Mouse (Mus musculus) midbrain, embryonic 11.5 days (tissue): ENCODE measurements around the gene Atxn1. TPM values are rescaled to one million over a fixed set of nuclear protein-coding genes. Genes with fewer than 3 reads are reported as not detected.
A peak's percentile ranks its signal among the peaks of the same experiment; 100 is the strongest.

Experiments
- ATAC-seq: fragments of 200-750 bp; cut with Nextera tagmentation; 2 replicates; pipeline ENCODE4 v1.8.0; 2017; ENCODE audit warnings: moderate TSS enrichment, moderate library complexity; ENCODE audit not compliant: low FRiP score
- DNase-seq: peaks from one replicate; pipeline ENCODE4 v3.0.0; 2015; ENCODE audit warnings: low spot score; ENCODE audit errors: missing footprints
- H3K27ac ChIP-seq: fragments of 300-500 bp; sonication (generic); 2 replicates; pipeline ENCODE4 v1.5.1; 2014; ENCODE audit warnings: low read depth, low read length
- H3K27me3 ChIP-seq: fragments of 300-500 bp; sonication (generic); 2 replicates; pipeline ENCODE4 v1.6.1; 2014; ENCODE audit warnings: mild to moderate bottlenecking, low read length, moderate library complexity, mixed read lengths; ENCODE audit not compliant: control insufficient read depth, insufficient read depth
- H3K36me3 ChIP-seq: fragments of 300-500 bp; sonication (generic); 2 replicates; pipeline ENCODE4 v1.6.1; 2014; ENCODE audit warnings: mild to moderate bottlenecking, low read length, moderate library complexity, mixed read lengths; ENCODE audit not compliant: control insufficient read depth, insufficient read depth
- H3K4me1 ChIP-seq: fragments of 300-500 bp; sonication (generic); 2 replicates; pipeline ENCODE4 v1.6.1; 2014; ENCODE audit warnings: low read length; ENCODE audit not compliant: control insufficient read depth, insufficient read depth
- H3K4me2 ChIP-seq: fragments of 300-500 bp; sonication (generic); 2 replicates; pipeline ENCODE4 v1.6.1; 2014; ENCODE audit warnings: mild to moderate bottlenecking, moderate library complexity
- H3K4me3 ChIP-seq: fragments of 300-500 bp; sonication (generic); 2 replicates; pipeline ENCODE4 v1.5.1; 2014; ENCODE audit warnings: low read depth, low read length
- H3K9ac ChIP-seq: fragments of 300-500 bp; sonication (generic); 2 replicates; pipeline ENCODE4 v1.6.1; 2014; ENCODE audit warnings: low read length
- H3K9me3 ChIP-seq: fragments of 300-500 bp; sonication (generic); 2 replicates; pipeline ENCODE4 v1.6.1; 2016; ENCODE audit warnings: low read length; ENCODE audit not compliant: control insufficient read depth
- WGBS: fragments of 180-500 bp; shearing (Covaris S2); extraction: QIAGEN DNeasy Blood & Tissue Kit; methylation state at CpG from one replicate; pipeline ENCODE4 v1.1.7; 2014; 5-methylcytosine and 5-hydroxymethylcytosine counted together
- polyA plus RNA-seq: library from polyadenylated mRNA; unstranded; fragments of >200 nt; fragmentation: Nextera tagmentation; extraction: Ambion mirVana; gene quantifications from 2 replicates; pipeline ENCODE4 v1.2.1, GENCODE M21; 2014

Gene Atxn1
- polyA plus RNA-seq, 1 experiment from 2014 or later = 1.7 TPM

DNA sequence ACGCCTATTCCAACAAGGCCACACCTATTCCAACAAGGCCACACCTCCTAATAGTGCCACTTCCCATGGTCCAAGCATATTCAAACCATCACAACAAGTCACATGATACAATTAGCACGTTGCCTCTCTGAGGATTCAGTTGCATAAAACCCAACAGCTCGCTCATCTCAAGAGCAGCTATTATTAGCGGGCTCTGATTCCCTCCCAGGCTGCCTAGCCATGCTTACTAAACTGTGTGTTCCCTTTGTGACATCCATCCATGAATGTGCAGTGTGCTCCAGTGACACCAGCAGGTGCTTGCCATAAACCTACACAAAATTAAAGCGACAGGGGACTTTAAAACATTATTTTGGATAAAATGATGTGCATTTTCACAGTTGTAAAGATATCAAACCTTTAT, 25.7 kb upstream of the Atxn1 start:
- Histone ChIP-seq H3K4me3 (no peak overlapping the region), H3K27ac (no peak overlapping the region), H3K9ac (no peak overlapping the region), H3K36me3 (no peaks in the 10 kb centered on the region), H3K9me3 (no peaks in the 10 kb centered on the region), H3K4me2 (no peak overlapping the region), H3K4me1 (no peaks in the 10 kb centered on the region), H3K27me3 (no peaks in the 10 kb centered on the region)
- no peak for ATAC-seq
- no peak for DNase-seq
- 86% methylated on average over 5 of the region's 5 CpGs for WGBS

DNA sequence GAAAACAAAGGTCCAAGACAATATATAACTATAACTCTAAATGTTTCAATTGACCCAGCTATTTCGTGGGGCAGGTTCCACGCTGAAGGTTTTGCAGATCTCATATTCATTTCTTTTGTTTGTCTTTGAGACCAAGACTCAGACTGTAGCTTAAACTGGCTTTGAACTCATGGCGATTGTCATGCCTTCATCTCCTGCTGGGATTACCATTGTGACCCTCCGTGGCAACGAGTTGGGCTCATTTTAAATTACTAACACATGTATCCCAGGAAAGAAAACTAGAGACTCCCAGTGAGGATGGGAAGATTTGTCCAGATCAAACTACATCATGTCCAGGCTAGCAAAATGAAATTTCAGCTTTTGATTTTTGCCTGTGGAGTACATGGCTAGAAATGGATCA, 14.4 kb upstream of the Atxn1 start:
- Histone ChIP-seq H3K4me3 (no peak overlapping the region), H3K27me3 (no peaks in the 10 kb centered on the region), H3K4me1 (no peaks in the 10 kb centered on the region), H3K9ac (no peak overlapping the region), H3K4me2 (no peak overlapping the region), H3K36me3 (no peaks in the 10 kb centered on the region), H3K9me3 (no peaks in the 10 kb centered on the region), H3K27ac (no peak overlapping the region)
- no peak for DNase-seq
- WGBS = 33% methylated on average over 5 of the region's 5 CpGs
- no peak for ATAC-seq

DNA sequence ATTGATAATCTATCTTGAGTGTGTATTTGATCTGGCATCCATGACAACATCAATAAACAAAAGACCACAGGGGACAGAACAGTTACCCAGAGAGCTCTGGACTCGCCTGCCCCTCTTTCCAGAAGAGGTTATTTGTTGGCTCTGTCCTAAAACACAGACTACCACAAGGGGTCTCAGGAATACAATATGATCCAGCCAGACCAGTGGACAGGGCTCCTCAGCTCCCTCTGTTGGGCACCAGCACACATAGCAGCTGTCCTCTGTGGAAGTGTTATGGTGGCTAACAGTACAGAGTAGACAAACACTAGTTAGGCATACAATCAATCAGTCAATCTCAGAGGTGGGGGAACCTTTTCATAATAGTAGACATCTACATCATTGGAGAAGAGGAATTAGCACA, 12.1 kb upstream of the Atxn1 start:
- Histone ChIP-seq H3K36me3 (no peaks in the 10 kb centered on the region), H3K4me3 (no peak overlapping the region), H3K27ac (no peak overlapping the region), H3K4me1 (no peaks in the 10 kb centered on the region), H3K4me2 (no peak overlapping the region), H3K9ac (no peak overlapping the region), H3K27me3 (no peaks in the 10 kb centered on the region), H3K9me3 (no peaks in the 10 kb centered on the region)
- no peak for ATAC-seq
- WGBS = 31% methylated on average over 1 of the region's 1 CpGs
- DNase-seq = peak; percentile 90

DNA sequence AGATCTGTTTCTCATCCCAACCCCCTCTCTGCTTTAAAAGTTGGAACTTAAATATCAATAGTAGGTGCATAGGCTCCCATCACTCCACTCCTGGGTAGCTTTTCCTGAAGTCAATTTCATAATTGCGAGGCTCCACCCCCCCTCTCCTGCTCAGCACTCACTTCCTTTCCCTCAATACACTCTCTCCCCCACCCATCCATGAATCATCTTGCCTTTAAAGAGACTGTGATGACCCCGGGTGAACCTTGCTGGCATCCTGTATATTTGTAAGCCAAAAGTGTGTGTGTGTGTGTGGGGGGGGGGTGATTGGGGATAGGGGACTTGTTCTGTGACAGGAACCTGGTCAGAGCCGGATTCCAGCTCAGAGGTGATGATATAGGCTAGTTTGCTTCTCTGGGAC, 9.8 kb upstream of the Atxn1 start:
- Histone ChIP-seq H3K27ac (no peak overlapping the region), H3K27me3 (no peaks in the 10 kb centered on the region), H3K9me3 (no peaks in the 10 kb centered on the region), H3K9ac (no peak overlapping the region), H3K36me3 (no peaks in the 10 kb centered on the region), H3K4me1 (no peaks in the 10 kb centered on the region), H3K4me3 (no peak overlapping the region), H3K4me2 (no peak overlapping the region)
- DNase-seq (peak; percentile 77), ATAC-seq (no peak)
- 80% methylated on average over 3 of the region's 3 CpGs for WGBS

DNA sequence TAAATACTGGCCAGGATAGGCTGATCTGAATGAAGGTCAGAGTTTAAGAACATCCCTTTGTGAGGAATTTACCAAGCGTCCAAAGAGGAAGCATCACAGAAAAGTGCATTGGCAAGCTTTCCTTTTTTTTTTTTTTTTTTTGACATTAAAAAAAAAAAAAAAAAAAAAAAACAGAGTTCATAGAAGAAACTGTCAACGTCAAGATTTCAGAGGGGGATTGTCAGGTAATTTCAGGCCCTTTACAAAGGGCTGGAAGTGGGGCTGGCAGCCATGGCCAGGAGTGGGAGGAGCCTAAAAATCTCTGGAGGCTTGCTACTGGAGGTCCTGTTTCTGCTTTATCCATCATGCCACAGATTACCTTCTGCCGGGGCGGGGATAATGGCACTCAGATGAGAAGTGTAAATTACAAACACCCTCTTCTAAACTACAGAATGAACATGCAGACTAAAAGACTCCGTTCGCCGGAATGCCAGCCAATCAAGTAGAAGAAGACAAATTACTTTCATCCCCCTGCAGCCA, 9.2 kb upstream of the Atxn1 start:
- H3K36me3 ChIP-seq = no peaks in the 10 kb centered on the region
- H3K9ac ChIP-seq = no peak overlapping the region
- no peaks in the 10 kb centered on the region for H3K27me3 ChIP-seq
- peak; percentile 72 for DNase-seq
- no peak for ATAC-seq
- no peak overlapping the region for H3K4me3 ChIP-seq
- no peaks in the 10 kb centered on the region for H3K9me3 ChIP-seq
- H3K27ac ChIP-seq = no peak overlapping the region
- no peaks in the 10 kb centered on the region for H3K4me1 ChIP-seq
- H3K4me2 ChIP-seq = no peak overlapping the region
- WGBS = 72% methylated on average over 7 of the region's 7 CpGs

DNA sequence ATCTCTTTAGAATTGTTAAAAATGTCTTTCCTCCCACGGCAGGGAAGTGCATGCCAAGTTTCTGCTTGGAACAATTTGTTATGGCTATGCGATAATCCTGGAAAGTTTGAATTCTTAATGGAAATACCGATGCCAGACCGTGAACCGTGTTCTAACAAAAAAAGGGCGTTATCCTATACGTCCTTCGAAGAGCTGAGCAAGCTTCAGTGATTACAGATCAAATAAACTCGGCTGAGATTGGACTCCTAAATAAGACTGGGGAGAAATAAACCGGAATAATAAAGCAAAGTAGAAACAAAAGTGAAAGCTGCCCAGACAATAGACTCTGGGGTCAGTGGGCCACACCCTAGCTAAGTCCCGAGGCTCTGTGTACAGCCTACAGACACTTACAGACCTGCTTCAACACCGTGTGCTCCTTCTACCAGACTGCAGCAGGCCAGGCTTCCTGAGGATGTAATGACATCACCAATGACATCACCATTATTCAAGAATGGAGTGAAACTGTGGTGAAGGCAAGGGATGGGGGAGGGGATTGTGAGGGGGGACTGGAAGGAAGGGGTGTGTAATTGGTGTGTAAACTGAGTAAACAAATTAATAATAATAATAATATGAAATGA, 6.2 kb upstream of the Atxn1 start:
- no peak overlapping the region for H3K4me3 ChIP-seq
- no peak overlapping the region for H3K27ac ChIP-seq
- WGBS = 60% methylated on average over 12 of the region's 12 CpGs
- no peak for ATAC-seq
- H3K9ac ChIP-seq = no peak overlapping the region
- DNase-seq = peak; percentile 72
- no peak overlapping the region for H3K4me2 ChIP-seq
- peaks cover 7% of the 10 kb centered on the region for H3K27me3 ChIP-seq
- peaks cover 5% of the 10 kb centered on the region; the same call in 1 of the 2 replicates for H3K4me1 ChIP-seq
- no peaks in the 10 kb centered on the region for H3K9me3 ChIP-seq
- no peaks in the 10 kb centered on the region for H3K36me3 ChIP-seq

DNA sequence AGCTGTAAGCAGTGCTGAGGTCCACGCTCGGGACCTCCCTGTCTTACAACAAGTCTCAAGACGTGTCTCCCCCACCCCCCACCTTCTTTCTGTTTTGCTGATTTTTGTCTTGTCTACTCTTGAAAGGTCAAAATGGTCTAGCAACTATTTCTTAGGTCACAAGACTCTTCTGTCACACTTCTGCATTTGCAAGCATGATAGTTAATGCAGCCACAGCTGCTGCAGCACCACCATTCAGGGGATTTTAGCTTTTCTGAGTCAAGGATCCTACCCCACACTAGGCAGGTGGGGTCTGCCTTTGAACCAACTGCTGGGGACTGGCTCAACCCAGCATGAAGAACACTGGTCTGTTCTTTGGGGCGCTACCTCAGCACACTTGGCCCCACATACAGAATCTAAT, 3.4 kb upstream of the Atxn1 start:
- 62% methylated on average over 4 of the region's 4 CpGs for WGBS

DNA sequence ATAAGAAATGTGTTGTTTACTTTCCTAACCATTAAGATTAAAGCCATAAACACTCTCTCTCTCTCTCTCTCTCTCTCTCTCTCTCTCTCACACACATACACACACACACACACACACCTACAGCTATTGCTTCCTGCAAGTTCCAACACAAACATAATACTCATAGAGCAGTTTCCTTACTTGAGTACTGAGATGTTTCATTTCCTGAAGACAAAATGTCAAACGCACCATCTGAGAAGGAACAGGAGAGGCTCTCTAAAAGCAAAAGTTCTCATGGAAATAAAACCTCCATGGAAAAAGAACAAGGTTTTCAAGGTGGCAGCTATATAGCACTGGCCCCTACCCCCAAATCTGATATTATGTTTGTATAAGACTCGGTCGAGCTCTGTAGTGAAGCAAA, 2.6 kb upstream of the Atxn1 start:
- H3K27ac ChIP-seq = no peak overlapping the region
- H3K9me3 ChIP-seq = no peaks in the 10 kb centered on the region
- H3K4me3 ChIP-seq = no peak overlapping the region
- H3K36me3 ChIP-seq = no peaks in the 10 kb centered on the region
- no peak overlapping the region for H3K9ac ChIP-seq
- peaks cover 17% of the 10 kb centered on the region for H3K4me1 ChIP-seq
- peaks cover 13% of the 10 kb centered on the region for H3K27me3 ChIP-seq
- 78% methylated on average over 3 of the region's 3 CpGs for WGBS
- DNase-seq = no peak
- no peak overlapping the region for H3K4me2 ChIP-seq
- no peak for ATAC-seq

More for the DNA sequence above, 3.4 kb upstream of the Atxn1 start:
- Histone ChIP-seq H3K9ac (no peak overlapping the region), H3K4me1 (peaks cover 10% of the 10 kb centered on the region), H3K9me3 (no peaks in the 10 kb centered on the region), H3K4me3 (no peak overlapping the region), H3K27ac (no peak overlapping the region), H3K4me2 (no peak overlapping the region), H3K27me3 (peaks cover 13% of the 10 kb centered on the region), H3K36me3 (no peaks in the 10 kb centered on the region)
- DNase-seq (no peak), ATAC-seq (no peak)

DNA sequence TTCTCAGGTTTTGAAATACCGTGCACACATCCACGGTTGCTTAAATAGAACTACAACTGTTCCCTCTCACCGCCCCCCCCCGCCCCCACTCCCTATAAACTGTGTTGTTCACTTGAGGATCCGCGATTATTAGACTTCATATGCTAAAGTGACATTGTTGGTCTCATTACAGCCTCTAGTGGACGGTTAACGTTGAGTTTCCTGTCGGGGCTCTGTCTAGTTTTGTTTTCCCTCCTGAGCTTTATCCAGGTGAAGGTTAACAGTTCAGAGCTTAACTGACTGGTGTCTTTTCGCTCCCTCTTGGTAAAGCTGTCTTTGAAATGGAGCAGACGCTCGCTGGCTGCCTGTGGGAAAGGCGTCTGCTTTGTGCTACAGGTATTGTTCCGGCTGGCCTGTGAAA, 1.8 kb upstream of the Atxn1 start:
- 2% methylated on average over 14 of the region's 14 CpGs for WGBS
- H3K4me3 ChIP-seq = no peak overlapping the region

More for the DNA sequence above, 1.8 kb upstream of the Atxn1 start:
- peak overlapping the region; percentile 92 for H3K4me2 ChIP-seq
- H3K27ac ChIP-seq = no peak overlapping the region
- H3K36me3 ChIP-seq = no peaks in the 10 kb centered on the region
- peaks cover 13% of the 10 kb centered on the region for H3K27me3 ChIP-seq
- no peak for ATAC-seq
- peak; percentile 93 for DNase-seq
- no peak overlapping the region for H3K9ac ChIP-seq
- no peaks in the 10 kb centered on the region for H3K9me3 ChIP-seq
- H3K4me1 ChIP-seq = peaks cover 25% of the 10 kb centered on the region
